Mouse (Mus musculus) heart, postnatal 10 days (tissue): ENCODE measurements around the gene C1galt1. TPM values are rescaled to one million over a fixed set of nuclear protein-coding genes. Genes with fewer than 3 reads are reported as not detected.
A peak's percentile ranks its signal among the peaks of the same experiment; 100 is the strongest.

Experiments used
- DNase-seq, 2 experiments: peaks; one replicate each; pipeline ENCODE4 v3.0.0; 2021
- intact Hi-C: fragments of 180-260 bp; cut with DNase I; formaldehyde crosslinking; loops from one replicate; pipeline ENCODE4 v1.15.1; 2025
- total RNA-seq, 2 experiments: library from RNA; stranded (reverse); gene quantifications; 2 replicates each; pipeline ENCODE4 v1.2.3; 2021

The C1galt1 gene
- total RNA-seq: 10 to 100 TPM; 18.5 to 19.7 TPM

DNA sequence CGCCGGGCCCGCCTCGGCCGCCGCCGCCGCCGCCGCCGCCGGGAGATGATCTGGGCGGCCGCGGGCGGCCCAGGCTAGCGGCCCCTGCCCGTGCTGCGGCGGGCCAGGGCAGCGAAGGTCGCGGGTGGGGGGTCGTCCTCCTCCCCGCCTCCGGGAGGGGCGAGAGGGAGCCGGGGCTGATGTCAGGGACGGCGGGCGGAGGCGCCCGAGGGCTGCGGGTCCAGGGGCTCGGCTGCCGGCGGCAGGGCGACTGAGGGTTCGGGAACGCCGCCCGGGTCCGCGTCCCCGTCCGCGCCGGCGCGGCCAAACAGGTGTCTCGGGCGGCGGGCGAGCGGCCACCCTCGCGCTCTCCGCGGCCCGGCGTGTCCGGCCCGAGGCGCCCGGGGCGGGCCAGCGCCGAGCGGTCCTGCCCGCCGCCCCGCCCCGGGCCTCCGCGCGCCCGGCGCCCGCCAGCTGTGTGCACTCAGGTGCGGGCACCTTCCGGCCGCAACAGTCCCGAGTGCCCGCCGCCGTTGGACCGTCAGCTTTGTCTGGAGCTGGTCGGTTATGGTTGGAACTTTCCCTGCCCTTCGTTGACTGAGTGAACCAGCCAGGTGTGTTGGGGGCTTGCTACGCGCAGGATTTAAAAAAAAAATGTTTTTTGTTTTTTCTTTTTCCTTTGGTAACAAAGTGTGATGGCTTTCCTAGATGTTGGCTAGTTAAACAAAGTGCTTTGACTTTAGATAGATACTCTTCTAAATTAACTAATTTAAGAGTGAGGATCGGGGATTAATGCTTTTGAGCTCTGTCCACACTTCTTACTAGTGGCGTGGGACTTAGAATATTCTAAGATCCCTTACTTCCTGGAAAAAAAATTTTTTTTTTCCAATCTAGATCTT lies at the start of gene C1galt1:
C1galt1 (plus strand) TSS at position 41 of the 878 bp plus-strand sequence.
- intact Hi-C loops: loop anchor here (5.0 to 10.0 kb wide), 3 partner anchors 122 to 670 kb away; no protein-coding TSS in a partner anchor
- DNase-seq: peak in 1 of 2 experiments; percentile 65

DNA sequence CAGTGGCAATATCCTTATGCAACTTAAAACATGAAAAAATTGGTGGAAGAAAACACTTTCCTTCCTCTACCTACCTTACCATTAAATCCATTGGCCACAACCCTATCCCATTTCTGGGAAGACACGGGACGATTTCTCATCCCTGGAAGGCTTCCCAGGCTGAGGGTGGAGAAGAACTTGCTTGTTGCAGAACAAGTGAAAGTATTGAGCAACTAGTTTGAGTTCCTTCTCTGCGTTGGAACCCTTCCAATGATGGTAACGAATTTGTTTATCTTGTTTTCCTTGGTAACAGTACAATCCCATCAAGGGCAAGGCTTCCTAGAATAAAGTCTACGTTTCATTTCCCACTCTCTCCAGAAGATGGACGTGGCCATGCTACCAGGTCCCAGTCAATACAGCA lies 44.7 kb upstream of the C1galt1 start:
- DNase-seq: peak; percentile 16 to 27
- intact Hi-C loops: no loop called here

DNA sequence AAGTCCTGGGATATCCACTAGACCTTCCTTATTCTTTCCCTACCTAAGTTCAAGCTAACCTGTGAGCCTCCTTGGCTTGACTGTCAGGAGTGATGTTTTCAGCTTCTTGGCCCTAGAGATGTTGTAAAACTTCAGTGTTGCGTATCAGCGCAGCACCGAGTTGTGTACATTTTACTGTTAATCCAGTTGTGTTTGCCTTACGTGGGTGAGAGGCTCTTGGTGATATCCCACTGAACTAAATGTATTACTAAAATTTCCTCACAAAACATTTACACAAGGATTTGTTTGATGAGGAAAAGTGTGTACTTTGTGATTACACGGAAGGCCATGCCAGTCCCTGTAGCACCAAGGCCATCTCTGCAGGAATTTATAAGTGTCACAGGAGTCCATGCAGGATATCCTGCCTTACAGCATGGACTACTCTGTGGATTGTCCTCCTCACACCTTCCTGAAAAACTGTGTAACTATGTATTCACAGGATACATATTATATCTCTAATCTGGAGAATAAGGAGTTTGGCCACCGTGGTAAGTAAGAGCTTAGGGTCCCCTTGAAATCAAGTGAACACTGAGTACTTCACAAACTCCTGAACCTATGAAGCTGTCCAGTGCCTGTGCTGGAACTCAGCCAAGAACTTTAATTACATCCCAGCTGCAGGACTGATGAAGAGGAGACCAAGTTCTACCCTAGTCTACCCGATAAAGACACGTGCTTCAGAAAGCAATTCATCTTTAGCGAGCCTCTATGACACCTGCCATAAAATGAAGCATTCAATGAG lies 40.7 kb upstream of the C1galt1 start:
- intact Hi-C loops: no loop called here
- no peak for DNase-seq

DNA sequence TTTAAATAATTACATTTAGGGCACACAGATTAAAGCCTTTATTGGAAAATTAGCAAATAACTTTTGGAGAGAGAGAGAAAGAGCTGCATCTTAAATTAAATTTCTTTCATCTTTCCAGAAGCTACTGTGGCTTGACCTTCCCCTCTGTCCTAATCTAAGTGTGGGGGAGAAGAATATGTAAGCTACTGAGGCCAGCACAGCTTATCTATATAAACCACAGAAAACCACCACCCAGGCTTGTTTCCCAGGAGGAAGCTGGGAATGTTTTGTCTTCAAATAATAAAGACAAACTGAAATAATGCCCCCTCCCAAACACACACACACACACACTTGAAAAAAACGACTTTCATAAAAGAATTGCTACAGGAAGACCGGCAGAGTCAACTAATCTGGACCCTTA lies 30.5 kb upstream of the C1galt1 start:
- intact Hi-C loops: no loop called here
- no peak for DNase-seq

DNA sequence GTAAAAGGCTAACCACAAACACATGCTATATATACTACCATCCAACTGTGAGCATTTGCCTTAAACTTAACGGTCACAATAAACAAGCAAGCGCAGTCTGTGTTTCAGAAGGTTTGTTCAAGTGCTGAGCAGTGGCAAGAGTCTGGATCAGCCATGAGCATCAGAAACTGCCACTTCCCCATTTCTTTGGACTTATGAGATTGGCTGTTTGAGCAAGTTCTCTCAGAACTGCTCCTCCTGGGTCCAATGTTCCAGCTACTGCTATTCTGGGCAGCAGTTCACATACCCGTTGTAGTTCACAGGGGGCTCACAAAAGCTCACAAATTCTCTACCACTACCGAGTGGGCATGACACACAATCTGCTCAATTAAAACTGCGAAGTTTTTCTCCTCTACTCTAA lies 28.4 kb upstream of the C1galt1 start:
- no peak for DNase-seq
- intact Hi-C loops: no loop called here

DNA sequence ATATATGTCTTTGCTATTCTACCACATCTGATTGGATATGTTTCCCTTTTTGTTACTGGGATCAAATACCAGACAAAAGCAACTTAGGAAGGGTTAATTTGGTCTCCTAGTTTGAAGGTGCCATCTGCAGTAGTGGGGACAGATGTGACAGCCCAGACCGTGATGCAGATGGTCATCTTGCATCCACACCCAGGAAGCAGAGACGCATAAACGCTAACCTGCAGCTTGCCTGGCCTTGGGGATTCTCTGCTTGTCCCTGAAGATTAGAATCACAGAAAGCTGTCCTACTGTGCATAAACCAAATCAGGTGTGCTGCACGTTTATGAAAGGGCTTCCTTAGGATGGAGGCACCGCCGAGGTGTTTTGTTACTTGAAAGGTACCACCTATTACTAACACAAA lies 22.0 kb upstream of the C1galt1 start:
- no peak for DNase-seq
- intact Hi-C loops: no loop called here

DNA sequence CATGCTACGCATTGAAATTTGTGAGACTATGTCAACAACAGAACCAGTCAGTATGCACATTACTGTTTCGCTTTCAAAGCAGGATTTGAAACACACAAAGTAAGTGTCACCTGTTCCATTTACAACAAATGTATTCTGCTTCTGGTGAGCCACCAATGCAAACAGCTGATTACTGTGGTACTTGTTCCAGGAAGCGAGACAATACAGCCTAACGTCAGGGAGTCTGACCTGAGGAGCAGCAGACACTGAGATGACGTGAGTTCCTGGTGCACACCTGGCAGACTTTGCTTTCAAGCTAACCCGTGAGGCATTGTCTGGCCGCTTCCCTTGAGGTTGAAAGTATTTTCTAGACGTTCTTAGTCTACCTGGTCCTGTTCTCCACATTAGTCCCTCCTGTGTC lies 13.8 kb upstream of the C1galt1 start:
- intact Hi-C loops: no loop called here
- DNase-seq: no peak

DNA sequence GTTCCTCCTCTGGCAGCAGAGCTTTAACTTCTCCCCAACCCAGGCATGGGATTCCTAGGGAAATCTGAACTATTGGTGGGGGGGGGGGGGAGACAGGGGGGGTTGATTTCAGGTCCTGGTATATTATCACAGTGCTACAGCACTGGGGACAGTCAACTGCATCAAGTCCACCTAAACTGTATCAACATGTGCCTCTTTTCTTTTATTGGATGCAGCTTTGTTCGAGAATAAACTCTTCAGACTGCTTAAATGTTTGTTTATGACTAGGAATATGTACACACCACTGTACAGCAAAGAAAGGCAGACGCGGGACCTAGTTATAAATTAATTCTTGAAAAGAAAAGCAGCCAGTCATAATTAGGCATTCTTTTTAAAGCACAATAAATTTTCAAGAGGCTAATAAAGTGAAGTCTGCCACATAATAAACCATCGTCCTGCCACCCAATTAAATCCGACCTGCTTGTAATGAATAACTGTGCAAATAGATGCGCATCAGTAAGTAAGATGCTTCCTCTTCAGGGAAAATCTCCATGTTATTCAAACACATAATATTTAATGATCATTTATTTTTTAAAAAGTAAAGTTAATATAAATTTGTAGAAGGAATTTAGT lies 12.0 kb upstream of the C1galt1 start:
- no peak for DNase-seq
- intact Hi-C loops: no loop called here

DNA sequence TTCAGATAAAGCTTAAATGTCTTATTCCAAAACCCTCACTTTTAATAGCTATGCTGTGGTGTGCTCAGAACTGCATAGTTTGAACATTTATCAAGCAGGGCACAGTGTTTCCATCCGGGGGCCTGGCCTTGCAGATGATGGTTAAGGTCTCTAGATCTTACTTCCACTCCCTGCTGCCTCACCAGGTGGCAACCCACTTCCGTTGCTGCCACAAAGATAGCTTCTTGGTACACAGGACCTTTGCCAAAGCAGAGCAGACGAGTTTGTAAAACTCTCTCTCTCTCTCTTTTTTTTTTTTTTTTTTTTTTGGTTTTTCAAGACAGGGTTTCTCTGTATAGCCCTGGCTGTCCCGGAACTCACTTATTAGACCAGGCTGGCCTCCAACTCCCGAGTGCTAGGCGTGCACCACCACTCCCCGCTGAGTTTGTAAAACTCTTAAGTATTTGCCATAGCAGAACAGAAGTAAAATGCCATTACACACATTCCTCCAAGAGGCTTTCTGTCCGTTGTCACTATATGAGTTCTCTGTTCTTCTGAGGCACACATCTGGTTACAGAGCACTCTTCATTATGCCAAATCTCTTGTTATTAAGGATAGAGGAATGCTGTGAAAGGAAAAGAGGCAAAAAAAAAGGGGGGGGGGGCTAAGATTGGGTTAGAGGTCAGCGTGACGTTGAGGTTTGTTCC lies 773 bp upstream of the C1galt1 start:
- intact Hi-C loops: loop anchor here (5.0 to 10.0 kb wide), 2 partner anchors 343 to 671 kb away; no protein-coding TSS in a partner anchor
- peak in 1 of 2 experiments; percentile 13 for DNase-seq

DNA sequence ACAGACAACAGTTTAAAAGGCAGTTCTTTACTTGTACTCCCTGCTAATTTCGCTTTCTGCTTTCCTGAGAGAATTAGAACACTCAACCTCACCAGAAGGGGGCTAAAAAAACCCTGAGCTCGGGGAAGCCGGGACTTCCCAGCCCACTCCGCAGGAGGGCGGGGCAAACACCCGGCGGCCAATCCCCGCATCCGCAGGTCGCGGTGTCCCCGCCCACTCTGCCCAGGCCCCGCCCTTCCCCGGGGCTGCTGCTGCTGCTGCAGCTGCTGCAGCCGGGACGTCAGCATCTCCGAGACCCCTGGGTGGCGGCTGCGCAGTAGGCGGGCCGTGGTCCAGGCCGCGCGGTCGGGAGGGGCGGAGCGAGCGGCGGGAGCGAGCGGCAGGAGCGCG lies 235 bp upstream of the C1galt1 start:
- peak; percentile 98 for DNase-seq
- intact Hi-C loops: loop anchor here (5.0 to 10.0 kb wide), 2 partner anchors 343 to 670 kb away; no protein-coding TSS in a partner anchor

DNA sequence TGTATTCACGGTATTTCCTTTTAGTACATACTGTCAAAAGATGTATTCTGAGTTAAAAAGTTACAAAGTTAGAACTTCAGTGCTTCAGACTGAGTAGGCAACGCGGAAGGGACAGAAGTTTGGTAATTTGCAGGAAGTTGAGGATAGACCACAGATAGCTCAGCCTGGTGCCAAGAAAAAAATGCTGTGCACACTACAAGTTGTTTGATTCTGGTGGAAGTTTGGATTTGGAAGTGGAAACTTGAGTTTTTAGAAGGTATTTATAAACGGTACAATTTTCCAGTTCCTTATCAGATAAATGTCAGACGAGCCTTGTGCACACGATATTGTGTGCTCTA lies 1.0 kb downstream of the C1galt1 start:
- peak; percentile 10 to 20 for DNase-seq
- intact Hi-C loops: loop anchor here (5.0 to 10.0 kb wide), 2 partner anchors 122 to 669 kb away; no protein-coding TSS in a partner anchor

DNA sequence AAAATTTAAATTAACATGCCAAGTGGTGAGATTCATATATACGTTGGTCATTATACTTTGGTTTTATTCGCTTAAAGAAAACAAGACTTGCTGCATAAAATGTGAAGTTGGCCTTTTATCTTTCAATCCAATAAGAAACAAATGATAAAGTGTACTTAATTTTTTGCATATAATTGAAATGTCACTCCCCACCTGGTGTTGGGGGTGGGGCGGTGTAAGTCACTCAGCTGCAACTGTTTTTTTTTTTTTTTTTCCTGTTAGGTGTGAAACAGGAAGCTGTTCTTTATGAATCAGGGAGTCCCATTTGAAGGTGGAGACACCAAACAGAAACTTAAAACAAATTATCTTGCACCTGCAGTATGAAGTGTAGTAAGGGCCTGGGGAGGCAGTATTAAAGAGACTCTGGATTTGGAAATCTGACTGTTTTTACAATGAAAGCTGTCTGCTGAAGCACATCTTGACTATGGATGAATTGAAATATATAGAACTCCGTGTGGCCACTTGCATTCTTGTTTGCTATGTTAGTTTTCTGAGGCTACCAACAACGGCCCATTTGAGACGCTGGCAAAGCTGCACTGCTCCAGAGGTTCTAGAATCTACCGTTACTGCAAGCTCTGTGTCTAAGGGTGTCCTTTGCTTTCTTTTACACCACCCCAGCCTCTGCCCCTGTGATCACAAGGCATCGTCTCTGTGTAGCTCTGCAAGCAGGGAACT lies 2.2 kb downstream of the C1galt1 start:
- intact Hi-C loops: loop anchor here (5.0 to 10.0 kb wide), 2 partner anchors 120 to 668 kb away; no protein-coding TSS in a partner anchor
- no peak for DNase-seq

DNA sequence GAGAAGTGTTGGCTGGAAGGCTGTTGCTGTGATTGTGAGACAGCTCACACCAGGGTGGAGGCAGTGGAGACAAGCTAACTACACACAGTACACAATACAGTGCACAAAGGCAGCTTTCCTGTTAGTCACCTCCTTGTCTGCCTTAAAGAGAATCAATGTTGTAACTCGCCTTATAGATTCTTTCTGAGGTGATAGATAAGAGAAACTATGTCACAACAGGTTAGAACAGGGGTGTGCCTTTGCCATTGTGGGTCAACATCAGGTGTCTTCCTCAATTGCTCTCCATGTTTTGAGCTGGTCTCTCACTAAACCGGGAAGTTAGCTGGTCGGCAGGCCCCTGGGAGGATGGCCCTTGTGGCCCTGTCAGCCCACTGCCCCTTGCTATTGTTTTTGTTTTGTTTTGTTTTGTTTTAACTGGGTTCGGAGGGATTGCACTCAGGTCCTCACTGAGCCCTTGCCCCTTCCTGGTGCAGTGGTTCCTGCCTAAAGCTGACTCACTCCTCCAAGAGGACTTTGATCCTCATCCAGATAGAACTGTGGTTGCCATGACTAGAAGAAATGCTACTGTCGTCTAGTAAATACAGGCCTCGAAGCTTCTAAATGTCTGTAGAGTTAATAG lies 3.4 kb downstream of the C1galt1 start:
- intact Hi-C loops: loop anchor here (5.0 to 10.0 kb wide), 2 partner anchors 119 to 667 kb away; no protein-coding TSS in a partner anchor
- no peak for DNase-seq

DNA sequence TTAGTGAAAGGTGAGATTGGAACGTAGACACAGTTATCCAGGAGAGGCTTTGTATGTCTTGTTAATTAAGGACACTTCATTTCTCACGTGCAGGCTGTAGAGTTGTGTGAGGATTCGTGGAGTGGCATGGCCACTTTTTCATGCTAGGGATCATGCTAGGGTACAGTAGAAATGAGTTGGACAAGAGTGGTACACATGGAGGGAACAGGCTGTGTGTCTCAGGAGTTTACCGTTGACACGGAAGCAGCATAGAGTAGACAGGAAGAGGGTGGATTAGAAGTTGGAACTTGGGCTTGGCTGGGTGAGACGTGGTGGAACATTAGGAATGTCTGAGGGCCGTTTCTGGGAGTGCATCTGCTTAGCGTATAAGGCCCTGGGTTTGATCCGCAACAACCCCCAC lies 4.1 kb downstream of the C1galt1 start:
- no peak for DNase-seq
- intact Hi-C loops: loop anchor here (5.0 to 10.0 kb wide), 2 partner anchors 119 to 666 kb away; no protein-coding TSS in a partner anchor

DNA sequence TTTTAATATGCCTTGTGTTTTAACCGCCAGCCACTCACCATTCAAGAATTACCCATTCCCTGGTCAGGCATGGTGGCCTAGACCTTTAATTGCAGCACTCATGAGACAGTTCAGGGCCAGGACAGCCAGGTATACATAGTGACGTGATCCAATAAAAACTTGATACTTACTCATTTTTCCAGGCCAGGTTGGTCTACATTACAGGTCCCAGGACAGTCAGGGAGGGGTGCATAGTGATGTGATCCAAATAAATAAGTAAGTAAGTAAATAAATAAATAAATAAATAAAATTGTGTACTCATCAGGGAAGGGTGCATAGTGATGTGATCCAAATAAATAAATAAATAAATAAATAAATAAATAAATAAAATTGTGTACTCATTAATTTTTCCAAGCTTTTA lies 6.4 kb downstream of the C1galt1 start:
- intact Hi-C loops: no loop called here
- no peak for DNase-seq

DNA sequence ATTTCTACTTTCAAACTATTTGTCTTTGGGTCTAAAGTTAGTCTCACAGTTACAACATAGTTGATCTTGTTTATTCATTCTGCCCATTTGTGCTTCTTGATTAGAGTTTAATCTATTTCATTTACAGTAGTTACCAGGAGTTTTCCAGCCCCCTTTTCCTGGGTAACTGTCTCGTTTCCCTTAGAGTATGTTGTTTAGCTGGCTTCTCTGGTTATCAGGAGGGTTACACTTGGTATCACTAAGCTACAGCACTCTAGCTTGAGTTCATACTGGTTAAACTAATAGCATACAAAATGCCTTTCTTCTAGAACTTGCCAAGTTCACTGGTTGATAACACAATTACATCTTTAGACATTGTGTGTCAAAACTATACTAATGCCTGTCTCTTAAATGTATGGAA lies 8.3 kb downstream of the C1galt1 start:
- intact Hi-C loops: no loop called here

DNA sequence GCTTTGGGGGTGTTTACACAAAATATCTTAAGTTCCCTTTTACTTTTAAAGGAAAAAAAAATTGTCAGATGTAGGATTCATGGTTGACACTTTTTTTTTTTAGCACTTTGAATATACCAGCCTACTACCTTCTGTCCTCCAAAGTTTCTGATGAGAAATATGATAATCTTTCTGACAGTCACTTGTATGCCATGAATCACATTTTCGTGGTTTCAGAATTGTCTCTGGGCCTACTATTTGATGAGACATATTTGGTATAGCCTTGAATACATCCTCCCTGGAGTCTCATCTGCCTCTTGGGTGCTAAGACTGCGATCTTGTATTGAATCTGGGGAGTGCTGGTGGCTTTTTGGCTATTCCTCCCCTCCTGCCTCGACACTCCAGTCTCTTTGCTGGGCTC lies 8.8 kb downstream of the C1galt1 start:
- intact Hi-C loops: no loop called here

More for the DNA sequence above, 8.3 kb downstream of the C1galt1 start:
- DNase-seq: no peak

DNA sequence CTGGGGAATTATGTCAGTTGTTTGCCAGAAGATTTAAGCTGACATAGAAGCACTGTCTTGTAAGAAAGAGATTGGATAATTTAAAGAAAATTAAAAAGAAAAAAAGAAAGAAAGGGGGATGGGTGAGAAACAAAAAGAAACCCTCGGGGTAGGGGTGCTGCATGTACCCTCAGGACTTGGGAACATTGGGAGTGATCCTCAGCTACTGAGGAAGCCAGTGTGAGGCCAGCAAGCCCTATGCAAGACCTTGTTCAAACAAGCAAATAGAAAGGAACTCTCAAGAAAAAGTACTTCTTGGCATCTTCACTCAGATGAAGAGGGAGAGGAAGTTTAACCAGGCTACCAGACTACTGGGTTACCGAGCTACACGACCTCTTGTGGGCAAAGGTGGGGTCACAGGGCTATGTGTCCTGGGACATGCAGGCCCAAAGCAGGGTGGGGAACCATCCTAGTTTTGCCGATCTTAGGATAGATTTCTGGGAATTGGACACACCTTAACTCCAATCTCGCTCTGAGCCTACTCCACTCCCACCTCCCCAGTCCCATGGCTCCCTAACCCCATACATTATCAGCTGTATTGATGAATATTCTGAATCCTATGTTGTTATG lies 12.1 kb downstream of the C1galt1 start:
- intact Hi-C loops: no loop called here
- DNase-seq: no peak

More for the DNA sequence above, 8.8 kb downstream of the C1galt1 start:
- DNase-seq: no peak
